Mouse (Mus musculus): ENCODE data around the gene Colq.

GRCm38 (mm10) chr14:31617997-31618396, 26.9 kb upstream of the Colq start:
- TF ChIP-seq CTCF (IDR thresholded peaks at IDR 0.05; ENCODE audit: insufficient read depth, low read length) (no peak), POLR2A (IDR thresholded peaks at IDR 0.05; ENCODE audit: borderline replicate concordance, extremely low read depth, low read depth, low read length) (no peak)

Data from lung, adult 2 months (tissue).